Mouse (Mus musculus): Measurements from ENCODE around the gene 1700016C15Rik.

The 1700016C15Rik gene

DNA sequence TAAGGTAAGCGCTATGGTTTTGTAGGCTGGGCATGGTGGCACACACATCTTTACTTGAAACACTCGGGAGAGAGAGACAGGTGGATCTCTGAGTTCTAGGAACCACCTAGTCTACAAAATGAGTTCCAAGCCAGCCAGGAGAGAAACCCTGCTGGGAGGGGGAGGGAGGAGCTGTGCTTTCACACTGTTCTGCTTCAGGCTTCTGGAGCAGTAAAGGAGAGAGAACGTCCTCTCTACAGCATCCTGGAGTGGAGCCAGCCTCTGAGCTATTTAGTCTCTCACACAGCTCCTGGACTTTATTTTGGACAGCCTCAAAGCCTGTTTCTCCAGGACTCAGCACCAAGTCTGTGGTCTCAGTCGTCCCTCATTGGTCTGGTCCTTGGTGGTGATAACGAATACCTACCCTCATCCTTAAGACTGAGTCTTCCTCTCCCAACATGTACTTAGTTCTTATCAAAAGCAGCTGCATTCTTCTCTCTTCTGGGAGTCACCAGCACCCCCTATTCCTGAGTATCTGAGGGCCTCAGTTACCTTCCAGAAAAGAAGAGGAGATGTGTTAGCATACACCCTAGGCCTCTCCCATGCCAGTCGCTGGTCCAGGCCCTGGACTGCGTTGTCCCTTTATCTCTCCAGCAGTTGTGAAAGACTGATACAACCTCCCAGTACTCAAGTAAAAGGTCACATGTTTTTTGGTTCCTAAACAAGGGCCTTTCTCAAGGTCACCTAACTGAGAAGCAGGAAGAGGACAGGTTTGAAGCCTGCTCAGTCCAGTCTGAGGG is 12.4 kb upstream of the 1700016C15Rik start:
- no peak for DNase-seq

DNA sequence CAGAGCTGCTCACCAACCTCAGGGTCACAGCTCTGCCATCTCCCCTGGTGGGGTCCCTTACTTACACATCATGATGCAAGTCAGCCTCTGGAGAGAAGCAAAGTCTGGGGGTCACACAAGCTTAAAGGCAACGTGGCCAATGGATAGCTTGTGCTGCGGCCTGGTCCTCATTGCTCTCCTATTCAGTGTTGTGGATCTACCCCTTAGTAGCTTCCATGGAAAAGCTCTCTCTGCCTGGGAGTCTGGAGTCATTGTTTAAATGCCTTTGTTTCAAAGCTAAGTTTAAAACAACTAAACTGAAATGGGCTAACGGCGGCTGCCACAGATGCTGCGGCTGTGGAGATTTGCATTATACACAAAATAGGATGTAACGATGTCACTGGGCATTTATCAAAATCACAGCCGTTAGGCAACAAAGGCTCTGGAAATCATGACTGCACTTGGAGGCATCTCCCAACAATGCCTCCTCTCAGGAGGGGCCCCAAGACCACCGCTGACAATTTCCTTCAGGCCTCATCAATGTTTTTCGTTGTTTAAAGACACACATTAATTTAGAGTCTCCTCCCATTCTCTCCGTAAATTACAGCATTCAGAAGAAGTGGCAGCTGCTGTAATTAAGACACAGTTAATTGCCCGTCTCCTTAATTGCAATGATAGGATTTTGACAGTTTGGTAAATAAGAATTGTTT is 11.1 kb upstream of the 1700016C15Rik start:
- DNase-seq = no peak

DNA sequence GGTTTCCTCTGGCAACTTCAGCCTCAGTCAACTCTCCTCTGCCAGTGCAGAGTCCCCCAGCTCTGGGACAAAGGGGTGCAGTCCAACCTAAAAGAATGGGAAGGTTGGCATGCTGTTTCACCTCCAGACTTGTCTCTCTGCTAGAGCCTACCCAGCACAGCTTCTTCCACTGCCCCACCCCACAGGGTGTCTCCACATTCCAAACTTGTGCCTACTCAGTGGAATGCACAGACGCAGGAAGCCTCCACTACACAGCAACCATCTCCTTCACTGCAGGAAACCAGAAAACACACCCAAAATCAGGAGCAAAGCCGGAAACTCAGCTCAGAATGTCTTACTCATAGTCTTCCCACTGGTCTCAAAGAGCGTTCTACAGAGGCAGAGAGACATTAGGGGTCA is 10.6 kb upstream of the 1700016C15Rik start:
- DNase-seq = no peak

DNA sequence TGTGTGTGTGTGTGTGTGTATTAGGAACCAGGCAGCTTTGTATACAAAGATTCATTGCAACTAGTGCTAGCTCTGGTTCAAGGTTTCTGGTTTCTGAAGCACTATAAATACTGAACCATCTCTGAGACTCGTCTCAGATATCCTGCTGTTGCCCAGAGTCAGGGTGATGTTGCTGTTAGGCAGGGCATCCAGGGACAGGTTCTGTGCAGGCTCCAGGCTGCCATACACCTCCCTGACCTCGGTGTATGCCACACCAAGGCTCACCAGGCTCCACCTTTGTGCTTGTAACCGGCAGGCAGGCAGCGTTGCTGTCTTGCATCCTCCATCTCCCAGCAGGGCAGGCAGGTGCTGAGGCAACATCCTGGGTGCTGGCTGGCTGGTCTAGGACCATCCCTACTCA is 5.8 kb upstream of the 1700016C15Rik start:
- no peak for DNase-seq

DNA sequence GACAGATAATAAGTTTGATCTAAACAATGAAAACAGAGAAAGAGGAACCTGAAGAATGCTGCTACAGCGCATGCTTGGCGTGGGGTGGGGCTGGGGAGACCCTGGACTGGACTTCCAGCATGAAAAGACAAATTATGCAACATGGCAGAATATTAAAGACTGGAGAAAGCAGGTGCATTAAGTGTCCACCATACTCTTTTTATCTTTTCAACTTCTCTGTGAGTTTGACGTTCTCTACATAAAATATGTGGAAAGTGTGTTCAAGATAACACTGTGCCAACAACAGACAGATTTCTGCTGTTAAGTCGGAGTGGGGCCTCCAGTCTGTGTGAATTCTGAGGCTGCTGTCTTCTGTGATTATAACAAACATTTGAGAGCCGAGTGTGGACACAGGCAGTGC is 2.7 kb upstream of the 1700016C15Rik start:
- no peak for DNase-seq

DNA sequence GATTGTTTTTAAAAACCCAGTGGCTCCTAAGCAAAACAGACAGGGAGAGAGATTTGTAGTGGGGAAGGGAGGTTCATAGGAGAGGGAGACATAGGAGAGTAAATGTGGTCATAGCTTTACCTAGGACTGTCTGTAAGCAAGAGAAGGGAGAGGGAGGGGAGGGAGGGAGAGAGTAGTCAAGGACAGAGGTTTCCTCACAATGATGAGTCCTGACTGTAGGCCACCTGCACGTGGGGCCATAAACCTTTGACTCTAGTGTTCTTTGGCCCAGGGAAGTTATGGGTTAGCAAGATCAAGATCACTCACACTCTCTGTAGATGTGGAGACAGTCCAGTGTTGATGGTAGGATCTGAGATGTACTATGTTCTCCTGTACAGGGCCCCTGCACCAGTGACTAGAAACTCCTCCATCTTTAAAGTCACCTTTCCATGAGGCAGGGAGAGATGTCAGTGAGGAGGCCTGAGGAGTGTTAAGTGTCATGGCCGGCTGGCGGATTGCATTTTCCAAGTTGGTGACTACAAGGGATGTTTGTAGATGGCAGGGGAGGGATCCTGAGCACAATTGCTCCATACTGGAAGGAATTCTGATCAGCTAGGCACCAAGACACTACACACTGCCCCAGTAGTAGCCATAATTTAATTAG is 1.6 kb upstream of the 1700016C15Rik start:
- DNase-seq = no peak

DNA sequence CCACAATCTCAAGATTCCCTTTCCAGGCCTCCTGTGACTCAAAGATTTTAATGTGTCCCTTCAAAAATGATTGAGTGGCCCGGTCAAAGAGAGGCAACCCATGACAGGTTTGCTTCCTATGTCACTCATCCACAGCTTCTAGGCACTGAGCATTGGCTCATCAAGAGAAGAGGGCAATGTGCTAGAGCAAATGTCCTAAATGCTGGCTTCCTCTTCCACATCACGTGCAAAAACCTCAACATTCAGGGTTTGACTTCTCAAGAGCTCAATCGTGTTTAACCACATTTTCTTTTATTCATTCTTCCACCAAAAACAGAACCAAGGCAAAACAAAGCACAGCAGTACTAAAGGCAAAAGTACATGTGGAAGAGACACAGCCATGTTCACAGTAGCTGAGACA is 2.4 kb downstream of the 1700016C15Rik start:
- DNase-seq = no peak

DNA sequence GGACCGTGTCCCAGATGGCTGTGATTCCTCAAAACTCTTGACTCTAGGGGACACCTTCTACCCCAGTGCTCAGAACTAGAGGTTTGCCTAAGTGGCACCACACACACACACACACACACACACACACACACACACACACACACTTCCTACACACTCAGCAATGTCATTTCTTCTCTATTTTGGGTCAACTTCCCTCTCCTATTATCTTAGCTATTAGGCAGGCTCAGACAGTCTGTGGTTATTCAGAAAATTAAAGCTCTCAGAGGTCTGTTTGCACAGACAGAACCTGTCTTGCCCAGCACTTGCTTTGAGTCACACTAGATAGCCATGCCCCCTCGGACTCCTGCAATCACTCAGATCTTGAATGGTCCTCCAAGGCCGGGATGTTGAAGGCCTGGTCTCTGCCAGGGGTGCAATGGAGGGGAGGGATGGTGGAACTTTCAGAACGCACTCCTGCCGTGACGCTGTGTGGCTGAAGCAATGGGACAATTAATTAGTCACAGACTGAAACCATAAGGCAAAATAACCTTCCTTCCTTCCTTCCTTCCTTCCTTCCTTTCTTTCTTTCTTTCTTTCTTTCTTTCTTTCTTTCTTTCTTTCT is 8.0 kb downstream of the 1700016C15Rik start:
- no peak for DNase-seq

DNA sequence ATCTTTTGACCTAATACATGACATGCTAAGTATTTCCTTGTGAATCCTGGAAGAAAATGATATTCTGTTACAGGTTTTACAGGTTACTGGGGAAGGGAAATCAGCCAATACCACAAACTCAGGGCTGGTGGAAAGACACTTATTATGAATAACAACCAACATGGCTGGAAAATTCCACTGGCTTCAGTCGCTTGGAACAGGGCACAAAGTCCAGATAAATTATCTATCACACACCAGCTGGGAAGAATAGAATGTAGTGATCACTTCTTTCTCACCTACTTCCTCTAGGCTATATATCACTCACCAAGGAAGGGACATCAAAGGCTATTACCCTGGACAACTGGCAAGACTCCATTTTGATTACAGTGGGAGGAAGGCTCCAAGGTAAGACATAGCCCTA is 11.1 kb downstream of the 1700016C15Rik start:
- no peak for DNase-seq

DNA sequence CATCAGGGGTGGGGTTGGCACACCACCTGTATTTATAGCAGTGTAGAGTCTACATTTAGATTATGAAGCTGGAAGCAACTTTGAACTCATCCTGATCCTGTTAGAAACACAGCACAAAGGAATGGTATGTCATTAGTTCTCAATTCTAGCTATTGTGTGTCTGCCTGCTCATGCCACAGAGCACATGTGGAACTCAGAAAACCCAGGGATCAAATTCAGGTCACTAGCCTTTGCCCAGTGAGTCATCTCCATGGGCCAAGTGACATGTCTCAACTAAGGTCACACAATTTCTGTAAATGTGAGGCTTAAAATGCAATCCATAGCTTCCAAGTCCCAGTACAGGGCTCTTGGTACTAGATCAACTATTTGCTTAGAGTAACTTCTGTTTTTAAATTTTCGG is 12.5 kb downstream of the 1700016C15Rik start:
- no peak for DNase-seq

DNA sequence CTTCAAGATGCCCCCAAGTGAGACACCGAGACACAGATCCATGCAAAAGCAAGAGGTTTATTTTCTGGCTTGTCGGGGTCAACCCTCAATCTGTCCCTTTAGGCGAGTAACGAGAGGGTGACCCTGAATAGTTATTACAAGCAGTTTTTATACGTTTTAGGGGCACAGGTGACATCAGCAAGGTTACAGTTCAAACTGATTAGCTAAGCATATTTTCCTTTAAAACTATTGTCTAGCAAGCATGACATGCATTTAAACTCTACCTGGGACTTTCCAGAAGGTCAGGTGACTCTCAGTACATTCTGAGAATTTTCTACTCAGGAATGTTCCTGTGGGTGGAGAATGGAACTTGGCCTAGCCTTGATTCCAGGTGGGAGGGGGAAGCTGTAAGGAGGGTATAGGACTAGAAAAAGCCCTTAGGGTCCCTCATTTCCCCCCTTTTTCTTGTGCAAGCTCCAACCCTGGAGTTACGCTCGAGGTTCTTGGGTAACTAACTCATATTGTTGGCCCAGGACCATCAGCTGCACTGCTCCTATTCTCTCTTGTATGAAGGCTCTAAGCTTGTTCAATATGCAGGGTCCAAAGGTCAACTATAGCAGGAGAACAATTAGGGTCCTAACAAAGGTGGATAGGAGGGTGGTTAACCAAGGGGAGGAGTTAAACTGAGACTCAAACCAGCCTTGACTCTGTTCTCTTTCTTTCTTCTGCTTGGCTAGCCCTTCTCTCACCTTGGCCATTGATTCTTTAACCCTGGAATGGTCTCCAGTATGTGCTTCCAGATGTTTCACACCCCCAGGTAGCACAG is 15.1 kb downstream of the 1700016C15Rik start:
- no peak for DNase-seq

DNA sequence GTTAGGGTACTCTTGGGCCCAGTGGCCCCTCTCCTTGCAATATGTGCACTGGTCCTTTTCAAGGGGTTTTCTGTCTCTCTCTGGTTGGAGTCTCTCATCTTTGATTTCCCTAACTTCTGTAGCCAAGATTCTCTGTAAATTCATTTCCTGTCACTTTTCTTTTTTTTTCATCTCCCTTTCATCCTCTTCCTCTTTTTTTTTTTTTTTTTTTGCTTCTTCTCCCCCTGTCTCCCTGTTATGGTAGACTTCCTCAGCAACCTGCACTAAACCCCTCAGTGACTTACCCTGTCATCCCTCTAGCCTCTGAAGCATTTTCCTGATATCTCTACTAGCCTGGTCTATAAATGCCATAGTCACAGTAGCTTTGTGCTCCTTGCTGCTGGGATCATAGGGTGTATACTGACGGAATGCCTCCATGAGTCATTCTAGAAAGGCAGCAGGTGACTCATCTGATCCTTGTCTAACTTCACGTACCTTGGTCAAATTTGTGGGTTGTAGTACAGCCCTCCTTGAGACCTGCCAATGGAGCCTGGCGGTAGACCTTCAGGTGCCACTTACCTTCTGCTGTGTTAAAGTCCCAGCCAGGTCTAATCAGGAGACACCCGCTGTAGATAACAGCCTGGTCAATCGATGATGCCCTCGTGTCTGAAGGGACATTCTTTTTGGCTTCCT is 18.4 kb downstream of the 1700016C15Rik start:
- no peak for DNase-seq

DNA sequence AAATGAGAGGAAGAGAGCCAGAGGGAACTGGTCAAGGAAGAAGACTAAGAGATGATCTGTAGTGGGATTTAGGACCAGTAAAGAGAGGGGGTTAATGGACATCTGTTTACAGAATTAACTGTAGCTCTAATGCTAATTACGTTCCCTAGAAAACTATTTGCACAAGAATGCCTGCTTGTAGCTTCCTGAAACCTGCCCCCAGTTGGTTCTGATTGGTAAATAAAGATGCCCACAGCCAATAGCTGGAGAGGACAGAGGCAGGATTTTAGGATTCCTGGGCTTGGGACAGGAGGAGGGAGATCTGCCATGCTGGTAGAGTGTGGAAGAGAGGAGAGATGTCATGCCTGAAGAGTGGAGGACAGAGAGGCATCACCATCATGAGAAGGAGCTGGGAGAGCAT is 23.9 kb downstream of the 1700016C15Rik start:
- DNase-seq = no peak

DNA sequence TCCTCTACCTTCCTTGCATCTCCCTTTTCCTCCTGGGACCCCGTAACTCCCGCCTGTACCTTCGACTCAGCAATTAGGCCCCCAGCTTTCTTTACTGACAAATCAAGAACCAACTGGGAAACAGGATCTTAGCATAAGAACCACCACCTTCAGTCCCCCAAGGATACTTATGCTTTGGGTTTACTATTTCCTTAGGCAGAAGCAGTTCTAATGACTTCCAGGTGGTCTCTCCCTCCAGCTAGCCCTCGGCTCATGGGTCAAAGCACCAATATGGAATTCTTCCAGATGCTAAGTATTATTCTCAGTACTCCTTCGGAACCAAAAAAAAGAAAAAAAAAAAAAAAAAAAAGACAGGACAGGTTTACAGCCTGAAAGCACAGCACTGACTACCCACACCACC is 27.6 kb downstream of the 1700016C15Rik start:
- DNase-seq = no peak

DNA sequence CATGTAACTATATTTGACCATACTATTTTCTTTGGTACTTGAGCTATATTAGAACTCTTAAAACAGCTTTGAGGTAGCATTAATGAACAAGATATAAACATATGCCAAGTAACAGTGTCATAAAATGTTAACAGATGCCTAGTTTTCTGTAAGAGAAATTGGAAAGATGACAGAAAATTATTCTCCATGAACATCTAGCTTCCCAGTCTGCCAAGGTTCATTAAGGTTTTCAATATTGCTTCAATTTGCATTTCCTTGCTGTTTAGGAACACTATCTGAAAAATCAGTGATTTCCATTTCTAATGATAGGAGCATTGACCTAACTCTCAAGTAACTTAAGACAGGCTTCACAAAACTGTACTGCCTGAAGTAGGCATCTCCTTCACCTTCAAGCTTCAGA is 39.3 kb downstream of the 1700016C15Rik start:
- DNase-seq = no peak

DNA sequence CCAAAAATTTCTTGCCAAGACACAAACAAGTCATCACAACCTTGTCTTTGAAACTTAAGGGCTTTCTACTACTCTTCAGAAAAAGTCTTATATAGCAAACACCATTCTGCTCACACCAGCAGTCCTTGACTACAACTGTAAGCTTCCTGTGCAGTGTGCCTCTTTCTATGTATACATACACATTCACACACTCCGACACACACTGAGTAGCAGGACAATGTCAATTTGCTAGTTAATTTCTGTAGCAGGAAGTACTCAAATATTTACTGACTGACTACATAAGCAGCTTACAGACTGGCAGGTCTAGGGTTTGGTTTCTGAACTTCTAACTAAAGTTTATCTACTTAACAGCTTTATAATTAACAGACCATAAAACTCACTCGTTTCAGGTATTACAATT is 47.8 kb downstream of the 1700016C15Rik start:
- no peak for DNase-seq

DNA sequence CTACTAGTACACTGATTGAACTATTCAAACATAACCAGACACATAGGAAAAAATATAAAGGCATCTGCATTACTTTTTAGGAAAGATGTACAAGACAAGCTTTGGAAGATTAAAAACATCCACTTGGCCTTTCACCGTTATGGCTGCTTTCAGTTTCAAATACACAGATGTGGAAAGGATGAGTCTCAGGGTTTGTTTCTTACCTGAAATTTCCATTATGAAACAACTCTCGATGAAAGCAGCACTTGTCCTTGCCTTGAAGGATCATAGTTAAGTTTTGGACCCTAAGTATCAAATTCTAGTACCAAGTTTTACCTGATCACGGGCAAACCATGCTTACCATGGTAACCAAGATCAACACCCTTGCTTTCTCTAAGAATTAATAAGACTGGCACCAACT is 63.2 kb downstream of the 1700016C15Rik start:
- no peak for DNase-seq

DNA sequence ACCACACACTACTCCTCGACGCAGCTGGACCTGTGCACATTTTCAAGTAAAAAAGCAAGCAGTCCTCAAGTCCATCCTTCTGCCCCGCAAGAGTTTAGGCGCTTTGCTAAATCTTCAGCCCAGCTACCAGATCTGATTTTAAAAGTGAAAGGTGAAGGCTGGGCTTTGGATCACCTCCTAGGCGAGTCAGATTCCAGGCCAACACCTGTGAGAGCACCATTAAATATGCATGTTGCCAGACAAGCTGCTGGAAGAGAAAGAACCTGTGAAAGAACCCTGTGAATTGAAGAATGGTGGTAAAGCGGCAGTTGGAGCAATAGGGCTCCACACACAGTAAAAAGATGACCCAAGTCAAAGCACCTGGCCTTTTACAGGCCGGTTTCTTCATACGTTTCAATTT is 65.3 kb downstream of the 1700016C15Rik start:
- DNase-seq = no peak

DNA sequence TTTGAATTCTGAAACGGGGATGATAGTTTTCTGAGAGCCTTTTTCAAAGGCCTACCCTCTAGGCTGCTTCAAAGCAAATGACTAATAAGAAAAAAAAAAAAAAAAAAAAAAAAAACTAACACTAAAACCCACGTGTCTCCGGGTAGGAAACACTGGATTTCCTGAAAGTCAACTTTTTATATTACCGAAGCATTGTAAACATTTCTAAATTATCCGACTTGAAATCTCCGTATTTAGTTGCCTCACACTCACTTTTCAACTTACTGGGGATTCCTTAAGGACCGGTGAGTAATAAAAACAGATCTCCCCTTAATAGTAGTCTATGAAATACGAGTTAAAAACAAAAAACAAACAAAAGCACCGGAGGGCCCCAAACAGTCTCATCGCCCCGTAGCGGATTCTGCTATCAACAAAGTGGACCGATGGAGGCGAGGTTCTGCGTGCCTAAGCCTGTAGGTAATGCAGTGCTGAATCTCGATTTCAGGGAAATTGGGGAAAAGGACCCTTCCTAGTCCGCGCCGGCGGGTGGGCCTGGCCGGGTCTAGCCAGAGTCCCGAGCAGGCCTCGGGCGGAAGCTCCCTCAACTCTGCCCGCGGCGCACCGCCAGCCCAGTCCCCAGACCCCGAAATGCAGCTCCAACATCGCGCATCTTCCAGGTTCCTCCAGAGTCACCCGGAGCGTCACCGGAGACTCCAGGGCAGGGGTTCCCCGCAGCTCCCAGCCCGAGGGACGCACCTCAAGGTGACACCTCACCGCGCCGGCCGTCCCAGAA is 66.0 kb downstream of the 1700016C15Rik start:
- peak; percentile 54 for DNase-seq

DNA sequence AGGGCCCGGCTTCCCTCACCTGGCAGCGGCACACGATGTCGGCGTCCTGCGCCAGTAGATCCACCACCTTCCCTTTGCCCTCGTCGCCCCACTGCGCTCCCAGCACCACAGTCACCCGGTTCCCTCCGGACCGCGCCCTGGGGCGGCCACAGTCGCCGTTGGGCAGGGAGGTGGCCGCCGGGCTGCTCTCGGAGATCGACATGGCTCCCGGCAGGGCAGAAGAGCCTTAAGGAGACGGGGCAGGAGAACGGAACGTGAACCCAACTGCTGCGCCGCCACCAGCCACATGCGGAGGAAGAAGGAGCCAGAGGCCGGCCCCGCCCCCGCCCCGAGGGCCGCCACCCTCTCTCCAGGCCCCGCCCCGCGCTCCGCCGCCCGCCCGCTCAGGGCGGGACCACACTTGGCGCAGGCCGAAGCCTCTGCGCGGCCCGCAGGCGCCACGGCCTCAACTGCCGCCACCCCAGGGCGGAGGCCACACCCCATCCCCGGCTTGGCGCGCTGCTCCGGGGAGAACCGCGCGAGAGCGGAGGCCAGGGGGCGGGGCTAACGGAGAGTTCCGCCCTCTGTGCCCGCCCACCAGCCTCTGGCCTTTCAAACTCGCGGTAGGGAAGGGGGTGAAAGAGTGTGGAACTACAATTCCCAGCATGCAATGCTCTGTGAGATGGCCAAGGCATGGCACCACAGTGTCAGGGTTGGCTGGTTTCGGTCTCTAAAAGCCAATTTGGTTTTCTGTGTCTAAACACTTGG is 66.8 kb downstream of the 1700016C15Rik start, which contains the start of gene Adss:
Adss (minus strand) TSS at position 319 of the 747 bp plus-strand sequence.
- DNase-seq = peak; percentile 99

Measured in right cerebral cortex, adult 18-20 months (tissue).